Mouse (Mus musculus) adrenal gland, adult 8-10 months (tissue): ENCODE data around the gene Hnrnpd. TPM values are rescaled to one million over a fixed set of nuclear protein-coding genes. Genes with fewer than 3 reads are reported as not detected.
A peak's percentile ranks its signal among the peaks of the same experiment; 100 is the strongest.

ENCODE experiments used
- DNase-seq: peaks from one replicate; pipeline ENCODE4 v3.0.0; 2022
- total RNA-seq, 4 experiments: library from RNA; stranded (reverse); gene quantifications; 2 replicates each; pipeline ENCODE4 v1.2.4; 2022

The Hnrnpd gene
- 100 to 1,000 TPM in 3 of 4 experiments, 10 to 100 TPM in 1; 72.1 to 188 (median 154) TPM for total RNA-seq

GRCm38 (mm10) chr5:99978699-99979442 lies at the start of gene Hnrnpd, which contains the start of gene 4930524J08Rik:
TSS of gene Hnrnpd (minus strand) at chr5:99978938.
TSS of gene 4930524J08Rik (plus strand) at chr5:99979061.
- DNase-seq, result peak; percentile 93

- no peak for DNase-seq
Observed at GRCm38 (mm10) chr5:100024868-100025267, 46.1 kb upstream of the Hnrnpd start.

GRCm38 (mm10) chr5:100024403-100024802 lies 45.7 kb upstream of the Hnrnpd start:
- DNase-seq, result no peak

GRCm38 (mm10) chr5:100020089-100020488 lies 41.4 kb upstream of the Hnrnpd start:
- no peak for DNase-seq

- no peak for DNase-seq
Observed at GRCm38 (mm10) chr5:100012599-100012998, 33.9 kb upstream of the Hnrnpd start.

- no peak for DNase-seq
Observed at GRCm38 (mm10) chr5:100008485-100008884, 29.7 kb upstream of the Hnrnpd start.

- no peak for DNase-seq
Observed at GRCm38 (mm10) chr5:100007040-100007375, 28.3 kb upstream of the Hnrnpd start.

GRCm38 (mm10) chr5:100006324-100007039 lies 27.7 kb upstream of the Hnrnpd start:
- no peak for DNase-seq

- no peak for DNase-seq
Observed at GRCm38 (mm10) chr5:100005896-100006295, 27.2 kb upstream of the Hnrnpd start.

GRCm38 (mm10) chr5:100005431-100005830 lies 26.7 kb upstream of the Hnrnpd start:
- no peak for DNase-seq

- DNase-seq, result no peak
Observed at GRCm38 (mm10) chr5:100003895-100004294, 25.2 kb upstream of the Hnrnpd start.

- DNase-seq, result no peak
Observed at GRCm38 (mm10) chr5:100000500-100000899, 21.8 kb upstream of the Hnrnpd start.

- DNase-seq, result no peak
Observed at GRCm38 (mm10) chr5:100000048-100000447, 21.3 kb upstream of the Hnrnpd start.

GRCm38 (mm10) chr5:99994680-99995079 lies 15.9 kb upstream of the Hnrnpd start:
- DNase-seq, result no peak

GRCm38 (mm10) chr5:99994166-99994565 lies 15.4 kb upstream of the Hnrnpd start:
- DNase-seq, result no peak

- DNase-seq, result no peak
Observed at GRCm38 (mm10) chr5:99983452-99984061, 4.8 kb upstream of the Hnrnpd start.

- peak; percentile 76 for DNase-seq
Observed at GRCm38 (mm10) chr5:99977516-99978301, 1.0 kb downstream of the Hnrnpd start.

GRCm38 (mm10) chr5:99976334-99976955 lies 2.3 kb downstream of the Hnrnpd start:
- DNase-seq, result no peak

- no peak for DNase-seq
Observed at GRCm38 (mm10) chr5:99975776-99976175, 3.0 kb downstream of the Hnrnpd start.

- DNase-seq, result no peak
Observed at GRCm38 (mm10) chr5:99975061-99975460, 3.7 kb downstream of the Hnrnpd start.

- peak; percentile 18 for DNase-seq
Observed at GRCm38 (mm10) chr5:99973941-99974340, 4.8 kb downstream of the Hnrnpd start.

GRCm38 (mm10) chr5:99959960-99960359 lies 18.8 kb downstream of the Hnrnpd start:
- no peak for DNase-seq
